Mouse (Mus musculus): ENCODE measurements at regions not wholly inside any gene's neighbourhood (a gene's known extent, or its start where the extent isn't known, plus 50 kb on each side); places are given as distances from the start of the nearest gene placed in this dataset.

DNA sequence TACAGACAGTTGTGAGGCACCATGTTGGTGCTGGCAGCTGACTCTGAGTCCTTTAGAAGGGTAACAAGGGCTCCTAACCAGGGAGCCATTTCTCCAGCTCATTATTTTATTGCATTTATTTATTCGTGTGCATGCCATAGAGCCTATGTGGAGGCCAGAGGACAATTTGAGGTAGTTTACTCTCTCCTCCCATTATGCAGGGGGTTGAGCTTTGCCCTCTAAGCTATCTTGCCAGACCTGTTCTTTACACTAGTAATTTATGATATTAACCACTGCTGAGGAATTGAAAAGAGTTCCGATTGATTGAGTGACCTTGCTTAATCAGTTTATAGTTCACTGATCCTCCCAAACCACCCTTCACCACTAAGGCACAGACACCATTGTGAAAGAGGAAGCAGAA lies 290.8 kb downstream of the Rnf144a start:
- Histone ChIP-seq H3K36me3 (ENCODE audit: control insufficient read depth, insufficient read depth, low read length) (no peaks in the 10 kb centered on the region), H3K4me3 (ENCODE audit: low read depth, low read length) (no peak overlapping the region), H3K27ac (ENCODE audit: low read depth, low read length) (no peak overlapping the region), H3K4me2 (ENCODE audit: low read depth, low read length) (no peak overlapping the region), H3K4me1 (ENCODE audit: control insufficient read depth, insufficient read depth, low read length) (no peaks in the 10 kb centered on the region), H3K27me3 (ENCODE audit: control insufficient read depth, insufficient read depth, low read length) (no peaks in the 10 kb centered on the region), H3K9me3 (ENCODE audit: control insufficient read depth, low read length) (no peaks in the 10 kb centered on the region), H3K9ac (replicated peaks; ENCODE audit: low read depth, low read length) (no peak overlapping the region)
- 56% methylated on average over 2 of the region's 2 CpGs for WGBS
- no peak for ATAC-seq (ENCODE audit: low read depth)

GRCm38 (mm10) chr12:26115339-26115912 lies 299.6 kb downstream of the Rnf144a start:
- Histone ChIP-seq H3K4me2 (ENCODE audit: low read depth, low read length) (no peak overlapping the region), H3K4me1 (ENCODE audit: control insufficient read depth, insufficient read depth, low read length) (peaks cover 4% of the 10 kb centered on the region; the same call in 1 of the 2 replicates), H3K27ac (ENCODE audit: low read depth, low read length) (no peak overlapping the region), H3K36me3 (ENCODE audit: control insufficient read depth, insufficient read depth, low read length) (no peaks in the 10 kb centered on the region), H3K27me3 (ENCODE audit: control insufficient read depth, insufficient read depth, low read length) (no peaks in the 10 kb centered on the region), H3K9me3 (ENCODE audit: control insufficient read depth, low read length) (no peaks in the 10 kb centered on the region), H3K9ac (replicated peaks; ENCODE audit: low read depth, low read length) (no peak overlapping the region), H3K4me3 (ENCODE audit: low read depth, low read length) (no peak overlapping the region)
- ATAC-seq (ENCODE audit: low read depth): no peak
- 64% methylated on average over 9 of the region's 9 CpGs for WGBS

GRCm38 (mm10) chr12:26112166-26113019 lies 302.7 kb downstream of the Rnf144a start:
- Histone ChIP-seq H3K9me3 (ENCODE audit: control insufficient read depth, low read length) (no peaks in the 10 kb centered on the region), H3K36me3 (ENCODE audit: control insufficient read depth, insufficient read depth, low read length) (no peaks in the 10 kb centered on the region), H3K27ac (ENCODE audit: low read depth, low read length) (peak overlapping the region; percentile 40; the same call in 1 of the 2 replicates), H3K27me3 (ENCODE audit: control insufficient read depth, insufficient read depth, low read length) (no peaks in the 10 kb centered on the region), H3K9ac (replicated peaks; ENCODE audit: low read depth, low read length) (no peak overlapping the region), H3K4me1 (ENCODE audit: control insufficient read depth, insufficient read depth, low read length) (peaks cover 4% of the 10 kb centered on the region; the same call in 1 of the 2 replicates), H3K4me3 (ENCODE audit: low read depth, low read length) (no peak overlapping the region), H3K4me2 (ENCODE audit: low read depth, low read length) (no peak overlapping the region)
- peak; percentile 72; the same call in 1 of the 2 replicates for ATAC-seq (ENCODE audit: low read depth)
- 60% methylated on average over 8 of the region's 8 CpGs for WGBS

- WGBS: 87% methylated on average over 6 of the region's 6 CpGs
- H3K9me3 ChIP-seq (ENCODE audit: control insufficient read depth, low read length): no peaks in the 10 kb centered on the region
- no peaks in the 10 kb centered on the region for H3K36me3 ChIP-seq (ENCODE audit: control insufficient read depth, insufficient read depth, low read length)
- no peak for ATAC-seq (ENCODE audit: low read depth)
- H3K9ac ChIP-seq (replicated peaks; ENCODE audit: low read depth, low read length): no peak overlapping the region
- H3K4me2 ChIP-seq (ENCODE audit: low read depth, low read length): no peak overlapping the region
- H3K4me3 ChIP-seq (ENCODE audit: low read depth, low read length): no peak overlapping the region
- peaks cover 4% of the 10 kb centered on the region; the same call in 1 of the 2 replicates for H3K4me1 ChIP-seq (ENCODE audit: control insufficient read depth, insufficient read depth, low read length)
- H3K27ac ChIP-seq (ENCODE audit: low read depth, low read length): no peak overlapping the region
- no peaks in the 10 kb centered on the region for H3K27me3 ChIP-seq (ENCODE audit: control insufficient read depth, insufficient read depth, low read length)
Measured at GRCm38 (mm10) chr12:26109866-26110265, 305.2 kb downstream of the Rnf144a start.

- Histone ChIP-seq H3K4me2 (ENCODE audit: low read depth, low read length) (no peak overlapping the region), H3K27me3 (ENCODE audit: control insufficient read depth, insufficient read depth, low read length) (no peaks in the 10 kb centered on the region), H3K4me1 (ENCODE audit: control insufficient read depth, insufficient read depth, low read length) (no peaks in the 10 kb centered on the region), H3K9ac (replicated peaks; ENCODE audit: low read depth, low read length) (no peak overlapping the region), H3K27ac (ENCODE audit: low read depth, low read length) (no peak overlapping the region), H3K36me3 (ENCODE audit: control insufficient read depth, insufficient read depth, low read length) (no peaks in the 10 kb centered on the region), H3K9me3 (ENCODE audit: control insufficient read depth, low read length) (no peaks in the 10 kb centered on the region), H3K4me3 (ENCODE audit: low read depth, low read length) (no peak overlapping the region)
- no peak for ATAC-seq (ENCODE audit: low read depth)
- WGBS: 86% methylated on average over 3 of the region's 3 CpGs
Measured at GRCm38 (mm10) chr12:26104372-26104771, 310.7 kb downstream of the Rnf144a start.

DNA sequence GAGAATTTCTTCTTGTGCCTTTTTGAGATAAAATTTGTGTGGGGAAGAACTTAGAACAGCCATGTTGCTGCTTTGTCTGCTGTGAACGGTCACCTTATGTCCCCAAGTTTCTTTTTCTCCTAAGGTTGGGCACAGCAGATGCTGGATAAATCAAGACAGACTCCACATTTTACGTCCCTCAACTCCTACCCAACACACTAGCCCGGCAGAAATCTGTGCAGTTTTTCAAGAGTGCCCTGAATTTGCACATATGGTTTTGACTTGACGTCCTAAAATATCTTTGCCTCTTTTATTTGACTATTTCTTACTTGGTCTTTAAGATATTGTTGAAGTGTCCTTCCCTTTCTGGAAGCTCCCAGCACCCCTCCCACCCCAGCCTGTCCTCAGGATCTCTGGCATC lies 312.7 kb downstream of the Rnf144a start:
- H3K9me3 ChIP-seq (ENCODE audit: control insufficient read depth, low read length): no peaks in the 10 kb centered on the region
- H3K4me2 ChIP-seq (ENCODE audit: low read depth, low read length): no peak overlapping the region
- H3K27me3 ChIP-seq (ENCODE audit: control insufficient read depth, insufficient read depth, low read length): no peaks in the 10 kb centered on the region
- no peaks in the 10 kb centered on the region for H3K4me1 ChIP-seq (ENCODE audit: control insufficient read depth, insufficient read depth, low read length)
- H3K9ac ChIP-seq (replicated peaks; ENCODE audit: low read depth, low read length): no peak overlapping the region
- no peak overlapping the region for H3K4me3 ChIP-seq (ENCODE audit: low read depth, low read length)
- H3K36me3 ChIP-seq (ENCODE audit: control insufficient read depth, insufficient read depth, low read length): no peaks in the 10 kb centered on the region
- no peak for ATAC-seq (ENCODE audit: low read depth)
- WGBS: 92% methylated on average over 4 of the region's 4 CpGs
- no peak overlapping the region for H3K27ac ChIP-seq (ENCODE audit: low read depth, low read length)

- H3K36me3 ChIP-seq (ENCODE audit: control insufficient read depth, insufficient read depth, low read length): no peaks in the 10 kb centered on the region
- no peaks in the 10 kb centered on the region for H3K4me1 ChIP-seq (ENCODE audit: control insufficient read depth, insufficient read depth, low read length)
- WGBS: 83% methylated on average over 2 of the region's 2 CpGs
- no peak overlapping the region for H3K4me3 ChIP-seq (ENCODE audit: low read depth, low read length)
- H3K27me3 ChIP-seq (ENCODE audit: control insufficient read depth, insufficient read depth, low read length): no peaks in the 10 kb centered on the region
- H3K9ac ChIP-seq (replicated peaks; ENCODE audit: low read depth, low read length): no peak overlapping the region
- ATAC-seq (ENCODE audit: low read depth): no peak
- H3K4me2 ChIP-seq (ENCODE audit: low read depth, low read length): no peak overlapping the region
- no peak overlapping the region for H3K27ac ChIP-seq (ENCODE audit: low read depth, low read length)
- H3K9me3 ChIP-seq (ENCODE audit: control insufficient read depth, low read length): no peaks in the 10 kb centered on the region
Measured at GRCm38 (mm10) chr12:26100140-26100539, 314.9 kb downstream of the Rnf144a start.

DNA sequence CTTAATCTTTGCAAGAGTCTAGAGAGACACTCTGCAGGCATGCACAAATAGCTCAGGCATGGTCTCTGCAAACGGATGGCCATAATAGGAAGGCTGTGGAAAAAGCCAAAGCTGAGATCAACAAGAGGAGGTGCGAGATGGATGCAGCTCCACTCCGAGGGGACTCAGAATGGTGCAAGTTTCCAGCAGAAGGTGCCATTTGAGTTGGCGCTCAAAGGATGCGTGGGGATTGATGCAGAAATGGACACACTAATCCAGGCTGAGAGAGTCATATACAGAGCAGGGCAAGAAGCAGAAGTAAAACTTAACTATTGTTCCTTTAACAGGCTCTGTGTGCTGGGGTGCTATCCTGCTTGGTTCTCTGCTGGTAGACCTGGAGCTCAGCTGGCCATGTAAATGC lies 315.9 kb downstream of the Rnf144a start:
- no peak overlapping the region for H3K27ac ChIP-seq (ENCODE audit: low read depth, low read length)
- no peak overlapping the region for H3K4me2 ChIP-seq (ENCODE audit: low read depth, low read length)
- no peaks in the 10 kb centered on the region for H3K9me3 ChIP-seq (ENCODE audit: control insufficient read depth, low read length)
- 84% methylated on average over 5 of the region's 5 CpGs for WGBS
- no peaks in the 10 kb centered on the region for H3K36me3 ChIP-seq (ENCODE audit: control insufficient read depth, insufficient read depth, low read length)
- no peak overlapping the region for H3K9ac ChIP-seq (replicated peaks; ENCODE audit: low read depth, low read length)
- no peaks in the 10 kb centered on the region for H3K4me1 ChIP-seq (ENCODE audit: control insufficient read depth, insufficient read depth, low read length)
- no peaks in the 10 kb centered on the region for H3K27me3 ChIP-seq (ENCODE audit: control insufficient read depth, insufficient read depth, low read length)
- no peak overlapping the region for H3K4me3 ChIP-seq (ENCODE audit: low read depth, low read length)
- no peak for ATAC-seq (ENCODE audit: low read depth)

DNA sequence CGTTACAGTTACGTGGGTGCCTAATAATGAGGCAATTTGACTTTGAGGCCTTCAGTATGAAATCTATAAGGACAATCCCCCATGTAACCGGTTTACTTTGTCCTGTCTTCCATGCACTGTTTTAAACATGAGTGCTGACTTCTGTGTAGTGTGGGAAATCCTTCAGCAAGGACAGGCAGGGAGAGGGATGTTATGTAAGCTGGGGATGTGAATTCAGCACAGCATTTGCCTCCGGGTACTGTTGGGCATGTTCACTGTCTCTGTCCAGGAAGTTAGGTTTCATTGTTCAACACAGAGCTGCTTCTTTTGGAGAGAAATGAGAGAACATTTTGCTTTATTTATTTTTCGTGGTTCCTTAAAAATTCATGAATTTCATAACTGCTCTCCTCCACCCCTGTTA lies 322.7 kb downstream of the Rnf144a start:
- no peaks in the 10 kb centered on the region for H3K27me3 ChIP-seq (ENCODE audit: control insufficient read depth, insufficient read depth, low read length)
- H3K4me1 ChIP-seq (ENCODE audit: control insufficient read depth, insufficient read depth, low read length): no peaks in the 10 kb centered on the region
- H3K4me3 ChIP-seq (ENCODE audit: low read depth, low read length): no peak overlapping the region
- ATAC-seq (ENCODE audit: low read depth): no peak
- no peak overlapping the region for H3K27ac ChIP-seq (ENCODE audit: low read depth, low read length)
- H3K36me3 ChIP-seq (ENCODE audit: control insufficient read depth, insufficient read depth, low read length): no peaks in the 10 kb centered on the region
- H3K9ac ChIP-seq (replicated peaks; ENCODE audit: low read depth, low read length): no peak overlapping the region
- H3K4me2 ChIP-seq (ENCODE audit: low read depth, low read length): no peak overlapping the region
- 78% methylated on average over 5 of the region's 5 CpGs for WGBS
- H3K9me3 ChIP-seq (ENCODE audit: control insufficient read depth, low read length): no peaks in the 10 kb centered on the region
